Mouse (Mus musculus): ENCODE results near the gene Zfp511. TPM values are rescaled to one million over a fixed set of nuclear protein-coding genes. Genes with fewer than 3 reads are reported as not detected.
A peak's percentile ranks its signal among the peaks of the same experiment; 100 is the strongest.

Gene Zfp511
- polyA plus RNA-seq, 1 experiment: 12.9 TPM

GRCm38 (mm10) chr7:140032366-140032765 is 3.8 kb upstream of the Zfp511 start:
- H3K4me3 ChIP-seq (ENCODE audit: insufficient read depth, low read depth, low read length): no peak overlapping the region

DNA sequence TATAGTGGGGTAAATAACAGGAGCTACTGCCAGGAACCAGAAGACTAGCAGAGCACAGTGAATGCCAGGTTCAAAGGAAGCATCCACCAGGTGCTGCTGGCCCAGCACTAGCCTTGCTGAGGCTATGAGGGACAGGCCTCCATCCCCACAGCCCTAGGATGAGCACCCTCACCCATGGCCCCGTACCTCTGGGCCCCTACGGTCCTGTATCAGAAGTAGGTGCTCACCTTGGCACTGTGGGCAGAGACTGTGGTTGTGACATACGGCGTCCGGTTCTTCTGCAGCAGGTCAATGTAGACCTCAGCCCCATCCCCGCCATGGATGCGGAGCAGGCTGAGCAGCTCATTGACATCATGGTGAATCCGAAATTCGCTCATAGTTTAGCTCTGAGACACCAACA is 2.8 kb upstream of the Zfp511 start:
- Histone ChIP-seq H3K4me1 (ENCODE audit: control insufficient read depth, insufficient read depth, insufficient read length, low read length) (no peaks in the 10 kb centered on the region), H3K27ac (replicated peaks; ENCODE audit: low read depth, low read length) (no peak overlapping the region), H3K4me3 (ENCODE audit: insufficient read depth, low read depth, low read length) (no peak overlapping the region)

More at GRCm38 (mm10) chr7:140032366-140032765, 3.8 kb upstream of the Zfp511 start:
- H3K27ac ChIP-seq (replicated peaks; ENCODE audit: low read depth, low read length): no peak overlapping the region
- H3K4me1 ChIP-seq (ENCODE audit: control insufficient read depth, insufficient read depth, insufficient read length, low read length): no peaks in the 10 kb centered on the region

GRCm38 (mm10) chr7:140035456-140035855 is 735 bp upstream of the Zfp511 start:
- Histone ChIP-seq H3K27ac (replicated peaks; ENCODE audit: low read depth, low read length) (no peak overlapping the region), H3K4me3 (ENCODE audit: insufficient read depth, low read depth, low read length) (peak overlapping the region; percentile 88), H3K4me1 (ENCODE audit: control insufficient read depth, insufficient read depth, insufficient read length, low read length) (no peaks in the 10 kb centered on the region)

DNA sequence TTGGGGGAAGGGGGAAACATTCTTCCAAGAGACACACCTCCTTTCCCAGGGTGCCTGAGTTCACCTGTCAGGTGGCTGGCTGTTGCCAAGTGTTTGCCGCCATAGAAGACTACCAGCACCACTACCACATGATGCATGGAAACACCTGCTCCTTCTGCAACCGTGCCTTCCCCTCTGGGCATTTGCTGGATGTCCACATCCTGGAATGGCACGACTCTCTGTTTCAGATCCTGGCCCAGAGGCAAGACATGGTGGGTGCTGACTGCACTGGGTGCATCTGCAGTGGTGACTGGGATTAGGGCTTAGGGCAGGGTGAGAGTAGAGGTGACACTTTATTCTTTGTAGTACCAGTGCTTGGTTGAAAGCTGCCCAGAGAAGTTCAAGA is 972 bp downstream of the Zfp511 start:
- H3K4me1 ChIP-seq (ENCODE audit: control insufficient read depth, insufficient read depth, insufficient read length, low read length): no peaks in the 10 kb centered on the region
- 0 out of 2 replicates have a peak overlapping the region, but pooled peaks have one; percentile 88 for H3K4me3 ChIP-seq (ENCODE audit: insufficient read depth, low read depth, low read length)
- H3K27ac ChIP-seq (replicated peaks; ENCODE audit: low read depth, low read length): no peak overlapping the region

DNA sequence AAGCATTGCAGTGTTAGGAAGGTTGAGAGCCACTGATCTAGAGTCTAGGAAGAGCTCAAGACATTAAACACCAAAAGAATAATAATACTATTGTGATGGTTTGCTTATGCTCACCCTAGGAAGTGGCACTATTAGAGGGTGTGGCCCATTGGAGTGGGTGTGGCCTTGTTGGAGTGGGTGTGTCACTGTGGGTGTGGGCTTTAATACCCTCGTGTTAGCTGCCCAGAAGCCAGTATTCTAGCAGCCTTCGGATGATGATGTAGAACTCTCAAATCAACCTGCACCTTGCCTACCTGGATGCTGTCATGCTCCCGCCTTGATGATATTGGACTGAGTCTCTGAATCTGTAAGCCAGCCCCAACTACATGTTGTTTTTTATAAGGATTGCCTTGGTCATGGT is 6.5 kb downstream of the Zfp511 start:
- Histone ChIP-seq H3K4me3 (ENCODE audit: insufficient read depth, low read depth, low read length) (no peak overlapping the region), H3K27ac (replicated peaks; ENCODE audit: low read depth, low read length) (no peak overlapping the region), H3K4me1 (ENCODE audit: control insufficient read depth, insufficient read depth, insufficient read length, low read length) (no peaks in the 10 kb centered on the region)

GRCm38 (mm10) chr7:140045546-140045945 is 9.4 kb downstream of the Zfp511 start:
- Histone ChIP-seq H3K27ac (replicated peaks; ENCODE audit: low read depth, low read length) (no peak overlapping the region), H3K4me3 (ENCODE audit: insufficient read depth, low read depth, low read length) (no peak overlapping the region), H3K4me1 (ENCODE audit: control insufficient read depth, insufficient read depth, insufficient read length, low read length) (no peaks in the 10 kb centered on the region)

GRCm38 (mm10) chr7:140047811-140048311 is 11.7 kb downstream of the Zfp511 start:
- H3K27ac ChIP-seq (replicated peaks; ENCODE audit: low read depth, low read length): no peak overlapping the region
- H3K4me3 ChIP-seq (ENCODE audit: insufficient read depth, low read depth, low read length): peak overlapping the region; percentile 51
- H3K4me1 ChIP-seq (ENCODE audit: control insufficient read depth, insufficient read depth, insufficient read length, low read length): no peaks in the 10 kb centered on the region

DNA sequence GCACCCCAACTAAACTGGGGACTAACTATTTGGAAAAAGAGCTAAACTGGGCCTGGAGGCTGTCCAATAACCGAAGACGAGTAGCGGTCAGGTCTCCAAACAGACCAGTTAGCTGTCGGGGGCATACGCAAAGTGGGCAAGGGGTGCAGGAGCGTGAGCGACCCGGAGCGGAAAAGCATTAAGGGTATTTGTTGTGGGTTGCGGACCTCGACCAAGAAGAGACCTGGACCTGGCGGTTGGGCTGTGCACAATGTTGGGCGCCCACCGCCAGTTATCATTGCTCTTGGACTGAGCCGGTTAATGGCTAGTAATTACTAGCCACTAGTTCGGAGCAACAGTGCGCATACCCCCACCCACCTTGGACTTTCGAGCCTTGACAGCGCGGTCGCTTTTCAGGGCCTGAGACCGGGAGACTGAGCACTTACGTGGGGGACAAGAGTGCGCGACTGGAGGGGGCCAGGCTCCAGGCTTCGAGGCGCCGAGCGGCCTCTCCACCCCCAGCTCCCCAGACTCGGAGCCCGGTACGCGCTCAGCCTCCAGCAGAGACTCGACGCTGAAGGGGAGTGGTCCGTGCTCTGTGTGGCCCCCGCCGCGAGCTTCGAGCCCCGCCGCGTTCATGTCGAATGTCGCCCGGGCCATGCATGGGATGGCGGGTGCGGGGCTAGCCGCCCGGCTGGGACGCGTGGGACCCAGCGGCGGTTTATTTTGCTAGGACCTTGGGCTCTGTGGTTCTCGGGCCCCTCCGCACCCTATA is 12.3 kb downstream of the Zfp511 start, which contains the start of gene Msx3:
Msx3 (minus strand) TSS at position 729 of the 754 bp plus-strand sequence.
- Histone ChIP-seq H3K4me1 (ENCODE audit: control insufficient read depth, insufficient read depth, insufficient read length, low read length) (no peaks in the 10 kb centered on the region), H3K27ac (replicated peaks; ENCODE audit: low read depth, low read length) (no peak within 1 kb of the TSS), H3K4me3 (ENCODE audit: insufficient read depth, low read depth, low read length) (peak within 1 kb of the TSS; percentile 51)

DNA sequence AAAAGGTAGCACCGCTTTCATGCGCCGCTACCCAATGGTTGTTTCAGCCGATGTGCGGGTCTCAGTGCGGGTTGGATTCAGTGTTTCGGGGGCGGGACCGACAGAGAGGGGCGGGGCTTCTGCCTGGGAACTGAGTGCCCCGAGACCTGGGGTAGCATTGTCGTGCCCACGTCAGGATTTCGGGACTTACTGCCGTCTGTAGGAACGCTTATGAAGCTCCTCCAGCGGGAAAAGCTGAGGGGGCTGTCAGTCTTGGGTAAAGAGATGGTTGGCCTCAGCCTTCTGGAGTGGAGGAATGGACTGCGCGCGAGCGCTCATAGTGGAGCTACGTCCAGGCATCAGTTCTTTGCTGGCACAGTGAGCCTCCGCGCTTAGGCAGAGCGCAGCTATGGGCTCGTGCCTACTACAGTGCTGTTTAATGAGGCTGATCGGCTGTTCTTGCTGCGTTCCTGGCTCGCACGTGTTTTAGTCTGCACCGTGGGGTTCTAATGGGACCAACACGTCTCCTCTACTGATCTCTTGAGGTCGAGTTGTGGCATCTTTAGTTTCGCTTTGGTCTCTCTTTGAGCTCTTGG is 13.0 kb downstream of the Zfp511 start:
- no peaks in the 10 kb centered on the region for H3K4me1 ChIP-seq (ENCODE audit: control insufficient read depth, insufficient read depth, insufficient read length, low read length)
- H3K4me3 ChIP-seq (ENCODE audit: insufficient read depth, low read depth, low read length): peak overlapping the region; percentile 51
- H3K27ac ChIP-seq (replicated peaks; ENCODE audit: low read depth, low read length): no peak overlapping the region

- Histone ChIP-seq H3K4me1 (ENCODE audit: control insufficient read depth, insufficient read depth, insufficient read length, low read length) (no peaks in the 10 kb centered on the region), H3K4me3 (ENCODE audit: insufficient read depth, low read depth, low read length) (no peak overlapping the region), H3K27ac (replicated peaks; ENCODE audit: low read depth, low read length) (no peak overlapping the region)
Observed at GRCm38 (mm10) chr7:140054124-140054523, 17.9 kb downstream of the Zfp511 start.

DNA sequence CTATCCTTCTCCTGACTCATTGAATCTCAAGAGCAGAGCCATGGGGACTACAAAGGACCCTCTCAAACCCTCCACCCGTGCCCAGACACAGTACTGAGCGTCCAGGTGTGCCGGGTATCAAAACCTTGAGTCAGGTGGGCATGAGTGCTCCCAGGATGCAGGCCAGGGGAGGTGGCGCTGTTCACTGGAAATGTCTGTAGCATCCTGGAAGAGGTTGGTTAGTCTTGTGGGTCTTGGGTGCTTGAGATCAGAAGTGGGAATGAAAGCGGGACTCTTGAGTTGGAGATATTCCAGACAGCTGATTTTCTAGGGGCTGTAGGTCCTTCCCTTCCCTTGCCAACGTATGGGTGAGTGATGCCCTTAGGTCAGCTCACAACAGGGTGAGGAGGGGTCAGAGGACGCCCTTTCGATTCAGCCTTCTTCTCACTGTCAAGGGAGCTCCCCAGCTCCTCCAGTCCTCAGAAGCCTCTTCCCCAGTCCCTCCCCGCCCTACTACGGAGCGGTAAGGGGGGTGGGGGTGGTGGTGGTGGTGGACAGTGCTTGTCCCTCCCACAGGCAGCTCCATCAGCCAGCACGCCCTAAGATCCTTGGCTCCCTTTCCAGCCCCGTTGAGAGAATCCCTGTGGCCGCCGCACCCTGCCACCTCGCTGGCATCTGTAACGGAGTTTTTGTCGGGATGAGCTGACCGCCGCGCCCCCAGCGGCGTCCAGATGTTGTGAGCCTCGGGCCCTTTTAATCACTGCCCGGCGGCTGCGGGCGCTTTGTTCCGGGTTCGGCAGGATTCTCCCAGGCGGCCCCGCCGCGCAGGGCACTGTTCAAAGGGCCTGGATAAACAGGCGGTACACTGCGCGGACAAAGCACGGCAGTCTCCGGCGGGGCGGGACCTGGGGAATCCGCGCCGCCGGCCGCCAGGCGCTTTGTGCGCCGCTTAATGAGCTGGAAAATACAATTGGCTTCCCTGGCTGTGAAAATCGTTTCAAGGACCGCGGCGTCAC is 21.5 kb downstream of the Zfp511 start:
- Histone ChIP-seq H3K4me1 (ENCODE audit: control insufficient read depth, insufficient read depth, insufficient read length, low read length) (peaks cover 3% of the 10 kb centered on the region; the same call in 1 of the 2 replicates), H3K4me3 (ENCODE audit: insufficient read depth, low read depth, low read length) (peak overlapping the region; percentile 46), H3K27ac (replicated peaks; ENCODE audit: low read depth, low read length) (no peak overlapping the region)

DNA sequence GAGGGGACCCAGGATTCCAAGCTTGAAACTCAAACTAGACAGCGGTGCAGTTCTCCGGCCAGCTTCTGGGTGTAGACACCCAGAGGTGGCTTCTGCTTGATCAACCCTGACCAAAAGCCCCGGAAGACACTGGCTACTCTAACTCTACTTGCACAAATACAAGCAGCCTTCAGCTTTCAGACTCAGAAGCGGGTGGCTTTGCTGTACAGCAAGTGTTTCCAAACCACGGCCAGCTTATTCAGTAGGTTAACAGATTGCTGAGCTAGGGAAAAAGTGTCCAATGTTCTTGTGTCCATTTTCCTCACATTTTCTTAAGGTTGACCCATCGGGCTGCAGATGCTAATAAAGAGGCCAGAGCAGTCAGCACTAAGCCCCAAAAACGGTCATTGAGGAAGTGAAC is 22.3 kb downstream of the Zfp511 start:
- peak overlapping the region; percentile 46; the same call in 1 of the 2 replicates for H3K4me3 ChIP-seq (ENCODE audit: insufficient read depth, low read depth, low read length)
- H3K27ac ChIP-seq (replicated peaks; ENCODE audit: low read depth, low read length): no peak overlapping the region
- peaks cover 3% of the 10 kb centered on the region; the same call in 1 of the 2 replicates for H3K4me1 ChIP-seq (ENCODE audit: control insufficient read depth, insufficient read depth, insufficient read length, low read length)

- Histone ChIP-seq H3K27ac (replicated peaks; ENCODE audit: low read depth, low read length) (no peak overlapping the region), H3K4me3 (ENCODE audit: insufficient read depth, low read depth, low read length) (no peak overlapping the region), H3K4me1 (ENCODE audit: control insufficient read depth, insufficient read depth, insufficient read length, low read length) (peaks cover 3% of the 10 kb centered on the region; the same call in 1 of the 2 replicates)
Observed at GRCm38 (mm10) chr7:140059601-140060000, 23.4 kb downstream of the Zfp511 start.

GRCm38 (mm10) chr7:140060936-140061831 is 25.0 kb downstream of the Zfp511 start:
- H3K27ac ChIP-seq (replicated peaks; ENCODE audit: low read depth, low read length): no peak overlapping the region
- H3K4me3 ChIP-seq (ENCODE audit: insufficient read depth, low read depth, low read length): no peak overlapping the region
- H3K4me1 ChIP-seq (ENCODE audit: control insufficient read depth, insufficient read depth, insufficient read length, low read length): peaks cover 3% of the 10 kb centered on the region; the same call in 1 of the 2 replicates

Data from brown adipose tissue, adult 24 weeks (tissue).